In genomic region chr7:45162551-45162950, GRCm38 (mm10) we compare ENCODE assay signal across 8 mouse cellular contexts. TPM values are rescaled to one million over a fixed set of nuclear protein-coding genes. Genes with fewer than 3 reads are reported as not detected.
DNase-seq lines count a peak whose midpoint lies in the region; ATAC-seq and TF ChIP-seq lines count a peak whose summit lies in the region.
"Had no signal": no experiment of that assay in that cellular context is flagged by ENCODE, and none has a peak within 500 bp of the region (broad histone marks: within the 10 kb centered on the region; RNA-seq: fewer than 3 reads in every experiment).

No protein-coding gene starts in this region.

- no peaks in the 10 kb centered on the region for H3K9me3 ChIP-seq in lung, embryonic 15.5 days
- H3K9me3 ChIP-seq in forebrain, embryonic 13.5 days (replicated peaks): no peaks in the 10 kb centered on the region
- peaks cover 3% of the 10 kb centered on the region; the same call in 1 of the 2 replicates for H3K9me3 ChIP-seq in limb, embryonic 12.5 days

- no peak; the same call in 1 of the 2 replicates for TF ChIP-seq CTCF in small intestine, adult 2 months (IDR thresholded peaks at IDR 0.05; ENCODE audit: extremely low read depth, insufficient read length, insufficient replicate concordance, low read depth, low read length)

- peaks cover 52% of the 10 kb centered on the region for H3K27me3 ChIP-seq in lung, embryonic 15.5 days
- H3K27me3 ChIP-seq in forebrain, embryonic 13.5 days: peaks cover 53% of the 10 kb centered on the region
- peaks cover 53% of the 10 kb centered on the region for H3K27me3 ChIP-seq in limb, embryonic 12.5 days
- peaks cover 37% of the 10 kb centered on the region for H3K27me3 ChIP-seq in small intestine, adult 2 months (ENCODE audit: control insufficient read depth, insufficient read depth, low read length)

- peak overlapping the region; percentile 38 for H3K4me3 ChIP-seq in lung, embryonic 15.5 days
- H3K4me3 ChIP-seq in forebrain, embryonic 13.5 days: peak overlapping the region; percentile 35
- H3K4me3 ChIP-seq in limb, embryonic 12.5 days (replicated peaks): peak overlapping the region; percentile 40
- H3K4me3 ChIP-seq in small intestine, adult 2 months (ENCODE audit: low read depth, low read length): 0 out of 2 replicates have a peak overlapping the region, but pooled peaks have one; percentile 61

- no peak for TF ChIP-seq POLR2A in small intestine, adult 2 months (IDR thresholded peaks at IDR 0.05; ENCODE audit: low read depth, low read length)

- H3K36me3 ChIP-seq in lung, embryonic 15.5 days: peaks cover 25% of the 10 kb centered on the region; the same call in 1 of the 2 replicates
- peaks cover 27% of the 10 kb centered on the region for H3K36me3 ChIP-seq in forebrain, embryonic 13.5 days (ENCODE audit: poor library complexity, severe bottlenecking)
- H3K36me3 ChIP-seq in limb, embryonic 12.5 days: peaks cover 33% of the 10 kb centered on the region
- 0 out of 2 replicates have a peak, but pooled peaks cover 2% of the 10 kb centered on the region for H3K36me3 ChIP-seq in small intestine, adult 2 months (ENCODE audit: control insufficient read depth, insufficient read depth, low read length)

- peak; percentile 25; the same call in 1 of the 2 replicates for ATAC-seq in lung, embryonic 15.5 days (ENCODE audit: borderline replicate concordance, extremely low read depth, low FRiP score, low TSS enrichment)
- peak; percentile 13; the same call in 1 of the 2 replicates for ATAC-seq in forebrain, embryonic 13.5 days
- ATAC-seq in limb, embryonic 12.5 days (ENCODE audit: insufficient number of reproducible peaks, insufficient read depth, low FRiP score, low TSS enrichment, low read depth): peak; percentile 48

- H3K4me2 ChIP-seq in lung, embryonic 15.5 days: peak overlapping the region; percentile 73
- H3K4me2 ChIP-seq in forebrain, embryonic 13.5 days: peak overlapping the region; percentile 64
- peak overlapping the region; percentile 70 for H3K4me2 ChIP-seq in limb, embryonic 12.5 days

- no peak overlapping the region for H3K27ac ChIP-seq in lung, embryonic 15.5 days
- H3K27ac ChIP-seq in forebrain, embryonic 13.5 days: peak overlapping the region; percentile 14; the same call in 1 of the 2 replicates
- H3K27ac ChIP-seq in limb, embryonic 12.5 days: no peak overlapping the region
- no peak overlapping the region for H3K27ac ChIP-seq in small intestine, adult 2 months (ENCODE audit: insufficient read depth, low read depth, low read length)

- WGBS in lung, embryonic 15.5 days: 24% methylated on average over 6 of the region's 6 CpGs
- WGBS in forebrain, embryonic 13.5 days: 29% methylated on average over 6 of the region's 6 CpGs
- 28% methylated on average over 6 of the region's 6 CpGs for WGBS in limb, embryonic 12.5 days
- WGBS in small intestine, adult 2 months: 23% methylated on average over 6 of the region's 6 CpGs

- no peak overlapping the region for H3K9ac ChIP-seq in lung, embryonic 15.5 days
- peak overlapping the region; percentile 34 for H3K9ac ChIP-seq in forebrain, embryonic 13.5 days
- H3K9ac ChIP-seq in limb, embryonic 12.5 days (replicated peaks): no peak overlapping the region; the same call in 1 of the 2 replicates

- no peak for DNase-seq in lung, postnatal 10 days
- DNase-seq in ovary, postnatal 14 days (ENCODE audit: low spot score): no peak
- DNase-seq in MN1 (ENCODE audit: low spot score): no peak

- peaks cover 10% of the 10 kb centered on the region for H3K4me1 ChIP-seq in lung, embryonic 15.5 days
- H3K4me1 ChIP-seq in forebrain, embryonic 13.5 days: peaks cover 22% of the 10 kb centered on the region
- peaks cover 15% of the 10 kb centered on the region; the same call in 1 of the 2 replicates for H3K4me1 ChIP-seq in limb, embryonic 12.5 days (replicated peaks)
- no peaks in the 10 kb centered on the region; the same call in 1 of the 2 replicates for H3K4me1 ChIP-seq in small intestine, adult 2 months (ENCODE audit: control insufficient read depth, insufficient read depth, insufficient read length, low read length)

RNA-seq across cellular contexts. Expression of gene Slc17a7, which starts 1.2 kb away (rescaled TPM):
- polyA plus RNA-seq in lung, embryonic 15.5 days (2015; fragmentation: Nextera tagmentation; extraction: Ambion mirVana): 0.33 and 0.55 TPM in 2 replicates
- 9.3 and 14.2 TPM in 2 replicates for polyA plus RNA-seq in forebrain, embryonic 13.5 days (2015; fragmentation: Nextera tagmentation; extraction: Ambion mirVana)
- 0.17 and 0.25 TPM in 2 replicates for polyA plus RNA-seq in limb, embryonic 12.5 days (2016; fragmentation: Nextera tagmentation; extraction: Ambion mirVana)
- polyA plus RNA-seq in small intestine, adult 2 months (2012; rRNA removed): 0.03 and 0.09 TPM in 2 replicates

RNA-seq across cellular contexts. Expression of gene Aldh16a1, which starts 8.2 kb away (rescaled TPM):
- polyA plus RNA-seq in lung, embryonic 15.5 days (2015; fragmentation: Nextera tagmentation; extraction: Ambion mirVana): 54.8 and 56.8 TPM in 2 replicates
- polyA plus RNA-seq in forebrain, embryonic 13.5 days (2015; fragmentation: Nextera tagmentation; extraction: Ambion mirVana): 35.6 and 36.4 TPM in 2 replicates
- 51.4 and 53.8 TPM in 2 replicates for polyA plus RNA-seq in limb, embryonic 12.5 days (2016; fragmentation: Nextera tagmentation; extraction: Ambion mirVana)
- 133 and 253 TPM in 2 replicates for polyA plus RNA-seq in small intestine, adult 2 months (2012; rRNA removed)

RNA-seq across cellular contexts. Expression of gene Pih1d1, which starts 8.4 kb away (rescaled TPM):
- polyA plus RNA-seq in lung, embryonic 15.5 days (2015; fragmentation: Nextera tagmentation; extraction: Ambion mirVana): 100 and 103 TPM in 2 replicates
- polyA plus RNA-seq in forebrain, embryonic 13.5 days (2015; fragmentation: Nextera tagmentation; extraction: Ambion mirVana): 97.5 TPM in 2 replicates
- 91.8 and 93.0 TPM in 2 replicates for polyA plus RNA-seq in limb, embryonic 12.5 days (2016; fragmentation: Nextera tagmentation; extraction: Ambion mirVana)
- 25.3 and 48.5 TPM in 2 replicates for polyA plus RNA-seq in small intestine, adult 2 months (2012; rRNA removed)

RNA-seq across cellular contexts. Expression of gene Gfy, which starts 16.8 kb away (rescaled TPM):
- polyA plus RNA-seq in lung, embryonic 15.5 days (2015; fragmentation: Nextera tagmentation; extraction: Ambion mirVana): not detected in 2 replicates
- not detected in 2 replicates for polyA plus RNA-seq in forebrain, embryonic 13.5 days (2015; fragmentation: Nextera tagmentation; extraction: Ambion mirVana)
- not detected in 2 replicates for polyA plus RNA-seq in limb, embryonic 12.5 days (2016; fragmentation: Nextera tagmentation; extraction: Ambion mirVana)
- not detected in 2 replicates for polyA plus RNA-seq in small intestine, adult 2 months (2012; rRNA removed)
- polyA plus RNA-seq: gonadal fat pad, adult 2 months had no signal

RNA-seq across cellular contexts. Expression of gene Pth2, which starts 18.2 kb away (rescaled TPM):
- polyA plus RNA-seq in lung, embryonic 15.5 days (2015; fragmentation: Nextera tagmentation; extraction: Ambion mirVana): not detected in 2 replicates
- polyA plus RNA-seq in forebrain, embryonic 13.5 days (2015; fragmentation: Nextera tagmentation; extraction: Ambion mirVana): not detected in 2 replicates
- not detected in 2 replicates for polyA plus RNA-seq in limb, embryonic 12.5 days (2016; fragmentation: Nextera tagmentation; extraction: Ambion mirVana)
- not detected in 2 replicates for polyA plus RNA-seq in small intestine, adult 2 months (2012; rRNA removed)
- polyA plus RNA-seq: gonadal fat pad, adult 2 months had no signal
